Mouse (Mus musculus): Measurements from ENCODE around the gene Plekhh1. TPM values are rescaled to one million over a fixed set of nuclear protein-coding genes. Genes with fewer than 3 reads are reported as not detected.

Gene Plekhh1
- polyA plus RNA-seq, 1 experiment from 2014 or later: 3.5 TPM

- H3K9me3 ChIP-seq (replicated peaks; ENCODE audit: control insufficient read depth, low read length): no peaks in the 10 kb centered on the region
- DNase-seq (ENCODE audit: low spot score): no peak
- no peaks in the 10 kb centered on the region for H3K36me3 ChIP-seq (replicated peaks; ENCODE audit: control insufficient read depth, insufficient read depth, low read depth, low read length)
Measured at GRCm38 (mm10) chr12:79067526-79067925, 38.6 kb downstream of the Plekhh1 start.

GRCm38 (mm10) chr12:79068306-79068705 is 39.3 kb downstream of the Plekhh1 start:
- Histone ChIP-seq H3K36me3 (replicated peaks; ENCODE audit: control insufficient read depth, insufficient read depth, low read depth, low read length) (no peaks in the 10 kb centered on the region), H3K4me2 (ENCODE audit: low read depth, low read length) (no peak overlapping the region), H3K4me3 (ENCODE audit: low read depth, low read length) (no peak overlapping the region), H3K9me3 (replicated peaks; ENCODE audit: control insufficient read depth, low read length) (no peaks in the 10 kb centered on the region), H3K9ac (replicated peaks; ENCODE audit: low read length) (no peak overlapping the region), H3K4me1 (ENCODE audit: control insufficient read depth, insufficient read depth, low read length) (no peaks in the 10 kb centered on the region), H3K27me3 (ENCODE audit: control insufficient read depth, insufficient read depth, low read length) (no peaks in the 10 kb centered on the region), H3K27ac (replicated peaks; ENCODE audit: low read depth, low read length) (no peak overlapping the region)
- 92% methylated on average over 11 of the region's 11 CpGs for WGBS
- ATAC-seq (replicated peaks; ENCODE audit: insufficient number of reproducible peaks, low FRiP score, low TSS enrichment, low read depth): no peak
- DNase-seq (ENCODE audit: low spot score): no peak

More at GRCm38 (mm10) chr12:79067526-79067925, 38.6 kb downstream of the Plekhh1 start:
- no peak overlapping the region for H3K4me3 ChIP-seq (ENCODE audit: low read depth, low read length)
- no peaks in the 10 kb centered on the region for H3K27me3 ChIP-seq (ENCODE audit: control insufficient read depth, insufficient read depth, low read length)
- no peak overlapping the region for H3K9ac ChIP-seq (replicated peaks; ENCODE audit: low read length)
- H3K4me1 ChIP-seq (ENCODE audit: control insufficient read depth, insufficient read depth, low read length): no peaks in the 10 kb centered on the region
- H3K4me2 ChIP-seq (ENCODE audit: low read depth, low read length): no peak overlapping the region
- no peak overlapping the region for H3K27ac ChIP-seq (replicated peaks; ENCODE audit: low read depth, low read length)
- ATAC-seq (replicated peaks; ENCODE audit: insufficient number of reproducible peaks, low FRiP score, low TSS enrichment, low read depth): no peak
- WGBS: 82% methylated on average over 5 of the region's 5 CpGs

- no peaks in the 10 kb centered on the region for H3K4me1 ChIP-seq (ENCODE audit: control insufficient read depth, insufficient read depth, low read length)
- 89% methylated on average over 6 of the region's 6 CpGs for WGBS
- no peak overlapping the region for H3K9ac ChIP-seq (replicated peaks; ENCODE audit: low read length)
- H3K4me3 ChIP-seq (ENCODE audit: low read depth, low read length): no peak overlapping the region
- H3K27ac ChIP-seq (replicated peaks; ENCODE audit: low read depth, low read length): no peak overlapping the region
- H3K4me2 ChIP-seq (ENCODE audit: low read depth, low read length): no peak overlapping the region
- DNase-seq (ENCODE audit: low spot score) (no peak), ATAC-seq (replicated peaks; ENCODE audit: insufficient number of reproducible peaks, low FRiP score, low TSS enrichment, low read depth) (no peak)
- no peaks in the 10 kb centered on the region; the same call in 1 of the 2 replicates for H3K36me3 ChIP-seq (replicated peaks; ENCODE audit: control insufficient read depth, insufficient read depth, low read depth, low read length)
- H3K27me3 ChIP-seq (ENCODE audit: control insufficient read depth, insufficient read depth, low read length): no peaks in the 10 kb centered on the region
- no peaks in the 10 kb centered on the region for H3K9me3 ChIP-seq (replicated peaks; ENCODE audit: control insufficient read depth, low read length)
Measured at GRCm38 (mm10) chr12:79069187-79069608, 40.2 kb downstream of the Plekhh1 start.

- Histone ChIP-seq H3K27me3 (ENCODE audit: control insufficient read depth, insufficient read depth, low read length) (no peaks in the 10 kb centered on the region), H3K9me3 (replicated peaks; ENCODE audit: control insufficient read depth, low read length) (no peaks in the 10 kb centered on the region), H3K36me3 (replicated peaks; ENCODE audit: control insufficient read depth, insufficient read depth, low read depth, low read length) (no peaks in the 10 kb centered on the region; the same call in 1 of the 2 replicates), H3K4me1 (ENCODE audit: control insufficient read depth, insufficient read depth, low read length) (no peaks in the 10 kb centered on the region), H3K4me2 (ENCODE audit: low read depth, low read length) (no peak overlapping the region), H3K9ac (replicated peaks; ENCODE audit: low read length) (no peak overlapping the region), H3K4me3 (ENCODE audit: low read depth, low read length) (no peak overlapping the region), H3K27ac (replicated peaks; ENCODE audit: low read depth, low read length) (no peak overlapping the region)
- ATAC-seq (replicated peaks; ENCODE audit: insufficient number of reproducible peaks, low FRiP score, low TSS enrichment, low read depth) (no peak), DNase-seq (ENCODE audit: low spot score) (no peak)
- WGBS: 84% methylated on average over 6 of the region's 6 CpGs
Measured at GRCm38 (mm10) chr12:79069916-79070315, 41.0 kb downstream of the Plekhh1 start.

GRCm38 (mm10) chr12:79070736-79071333 is 41.9 kb downstream of the Plekhh1 start:
- Histone ChIP-seq H3K4me3 (ENCODE audit: low read depth, low read length) (no peak overlapping the region), H3K36me3 (replicated peaks; ENCODE audit: control insufficient read depth, insufficient read depth, low read depth, low read length) (no peaks in the 10 kb centered on the region; the same call in 1 of the 2 replicates)

GRCm38 (mm10) chr12:79072576-79072975 is 43.6 kb downstream of the Plekhh1 start:
- 87% methylated on average over 6 of the region's 6 CpGs for WGBS
- DNase-seq (ENCODE audit: low spot score) (no peak), ATAC-seq (replicated peaks; ENCODE audit: insufficient number of reproducible peaks, low FRiP score, low TSS enrichment, low read depth) (no peak)
- Histone ChIP-seq H3K4me2 (ENCODE audit: low read depth, low read length) (no peak overlapping the region), H3K4me3 (ENCODE audit: low read depth, low read length) (no peak overlapping the region), H3K27me3 (ENCODE audit: control insufficient read depth, insufficient read depth, low read length) (no peaks in the 10 kb centered on the region), H3K9me3 (replicated peaks; ENCODE audit: control insufficient read depth, low read length) (no peaks in the 10 kb centered on the region), H3K27ac (replicated peaks; ENCODE audit: low read depth, low read length) (no peak overlapping the region), H3K4me1 (ENCODE audit: control insufficient read depth, insufficient read depth, low read length) (no peaks in the 10 kb centered on the region), H3K36me3 (replicated peaks; ENCODE audit: control insufficient read depth, insufficient read depth, low read depth, low read length) (no peaks in the 10 kb centered on the region; the same call in 1 of the 2 replicates), H3K9ac (replicated peaks; ENCODE audit: low read length) (no peak overlapping the region)

More at GRCm38 (mm10) chr12:79070736-79071333, 41.9 kb downstream of the Plekhh1 start:
- Histone ChIP-seq H3K4me2 (ENCODE audit: low read depth, low read length) (no peak overlapping the region), H3K27me3 (ENCODE audit: control insufficient read depth, insufficient read depth, low read length) (no peaks in the 10 kb centered on the region), H3K9me3 (replicated peaks; ENCODE audit: control insufficient read depth, low read length) (no peaks in the 10 kb centered on the region), H3K9ac (replicated peaks; ENCODE audit: low read length) (no peak overlapping the region), H3K4me1 (ENCODE audit: control insufficient read depth, insufficient read depth, low read length) (no peaks in the 10 kb centered on the region), H3K27ac (replicated peaks; ENCODE audit: low read depth, low read length) (no peak overlapping the region)
- WGBS: 82% methylated on average over 9 of the region's 9 CpGs
- ATAC-seq (replicated peaks; ENCODE audit: insufficient number of reproducible peaks, low FRiP score, low TSS enrichment, low read depth) (no peak), DNase-seq (ENCODE audit: low spot score) (no peak)

- Histone ChIP-seq H3K4me3 (ENCODE audit: low read depth, low read length) (no peak overlapping the region), H3K9me3 (replicated peaks; ENCODE audit: control insufficient read depth, low read length) (no peaks in the 10 kb centered on the region), H3K27me3 (ENCODE audit: control insufficient read depth, insufficient read depth, low read length) (no peaks in the 10 kb centered on the region), H3K36me3 (replicated peaks; ENCODE audit: control insufficient read depth, insufficient read depth, low read depth, low read length) (no peaks in the 10 kb centered on the region; the same call in 1 of the 2 replicates), H3K4me1 (ENCODE audit: control insufficient read depth, insufficient read depth, low read length) (no peaks in the 10 kb centered on the region), H3K4me2 (ENCODE audit: low read depth, low read length) (no peak overlapping the region), H3K27ac (replicated peaks; ENCODE audit: low read depth, low read length) (no peak overlapping the region), H3K9ac (replicated peaks; ENCODE audit: low read length) (no peak overlapping the region)
- no peak for ATAC-seq (replicated peaks; ENCODE audit: insufficient number of reproducible peaks, low FRiP score, low TSS enrichment, low read depth)
- WGBS: 90% methylated on average over 6 of the region's 6 CpGs
- no peak for DNase-seq (ENCODE audit: low spot score)
Measured at GRCm38 (mm10) chr12:79073362-79073761, 44.4 kb downstream of the Plekhh1 start.

- Histone ChIP-seq H3K9me3 (replicated peaks; ENCODE audit: control insufficient read depth, low read length) (no peaks in the 10 kb centered on the region), H3K9ac (replicated peaks; ENCODE audit: low read length) (peak within 1 kb of the TSS; percentile 94), H3K4me1 (ENCODE audit: control insufficient read depth, insufficient read depth, low read length) (no peaks in the 10 kb centered on the region), H3K4me2 (ENCODE audit: low read depth, low read length) (peak within 1 kb of the TSS; percentile 63), H3K27me3 (ENCODE audit: control insufficient read depth, insufficient read depth, low read length) (no peaks in the 10 kb centered on the region), H3K36me3 (replicated peaks; ENCODE audit: control insufficient read depth, insufficient read depth, low read depth, low read length) (no peaks in the 10 kb centered on the region), H3K4me3 (ENCODE audit: low read depth, low read length) (peak within 1 kb of the TSS; percentile 93), H3K27ac (replicated peaks; ENCODE audit: low read depth, low read length) (no peak within 1 kb of the TSS)
- DNase-seq (ENCODE audit: low spot score) (peak; percentile 93), ATAC-seq (replicated peaks; ENCODE audit: insufficient number of reproducible peaks, low FRiP score, low TSS enrichment, low read depth) (peak; percentile 98)
- under 1% methylated on average over 46 of the region's 53 CpGs for WGBS
Measured at GRCm38 (mm10) chr12:79089182-79089812, 60.3 kb downstream of the Plekhh1 start, which contains the start of gene Pigh. Pigh (minus strand) TSS chr12:79089651.
